Mouse (Mus musculus) retina, postnatal 7 days (tissue): ENCODE measurements at regions not wholly inside any gene's neighbourhood (a gene's known extent, or its start where the extent isn't known, plus 50 kb on each side); places are given as distances from the start of the nearest gene placed in this dataset.
A peak's percentile ranks its signal among the peaks of the same experiment; 100 is the strongest.

Experiments
- DNase-seq: peaks from one replicate; pipeline ENCODE4 v3.0.0-alpha.2; 2012; ENCODE audit warnings: low read depth, low spot score

DNA sequence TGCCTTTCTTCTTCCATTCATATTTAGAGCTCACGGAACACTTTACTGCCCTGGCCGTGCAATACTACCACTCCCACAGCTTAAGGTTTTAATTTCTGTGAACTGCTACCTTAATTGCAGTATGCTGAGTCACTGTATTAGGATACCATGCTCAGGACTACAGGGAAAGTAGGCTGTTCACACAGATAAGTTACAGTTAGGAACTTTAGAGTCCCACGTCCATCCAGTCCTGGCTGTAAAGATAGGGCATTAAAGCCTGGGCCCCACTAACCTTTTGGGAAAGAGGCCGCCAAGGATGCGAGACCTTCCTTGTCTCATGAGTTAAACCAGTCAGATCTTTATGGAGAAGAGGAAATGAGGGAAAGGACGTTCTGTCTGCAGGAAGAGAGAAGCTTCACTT, 574.6 kb downstream of the Stpg2 start:
- DNase-seq: no peak

DNA sequence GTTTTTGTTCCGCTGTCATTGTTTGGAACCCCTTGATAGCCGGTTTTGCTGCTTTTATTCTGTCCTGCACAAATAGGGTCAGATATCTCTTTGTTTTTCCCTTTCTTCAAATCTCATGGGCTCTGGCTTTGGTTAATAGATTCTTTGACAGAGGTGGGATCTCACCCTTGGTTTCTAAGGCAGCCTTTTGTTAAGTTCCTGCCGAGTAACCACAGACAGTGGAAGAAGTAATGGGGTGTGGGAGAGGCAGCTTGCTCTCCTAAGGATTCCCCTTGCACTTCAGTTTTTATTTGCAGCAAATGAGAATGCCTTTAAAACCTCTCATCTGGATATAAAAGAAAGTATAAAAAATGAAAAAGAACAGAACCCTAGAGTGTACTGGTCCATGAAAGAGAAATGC, 577.9 kb downstream of the Stpg2 start:
- no peak for DNase-seq

DNA sequence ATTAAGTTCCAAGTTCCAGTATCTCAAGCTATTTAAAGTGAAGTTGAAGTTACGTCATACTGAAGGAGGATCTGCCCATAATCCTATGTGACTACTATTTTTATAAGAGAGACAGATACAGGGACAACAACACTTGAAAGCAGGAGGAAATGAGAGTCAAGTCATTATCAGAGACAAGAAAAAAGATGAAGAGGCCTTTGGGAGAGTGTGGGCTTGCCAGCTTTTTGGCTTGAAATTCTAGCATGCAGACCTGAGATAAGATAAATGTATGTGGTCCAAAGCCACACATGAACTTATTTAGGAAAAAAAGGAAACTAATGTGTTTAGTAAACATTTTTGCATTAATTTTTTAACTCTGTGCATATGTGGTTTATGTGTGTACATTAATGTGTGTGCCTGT, 581.0 kb downstream of the Stpg2 start:
- DNase-seq: no peak

DNA sequence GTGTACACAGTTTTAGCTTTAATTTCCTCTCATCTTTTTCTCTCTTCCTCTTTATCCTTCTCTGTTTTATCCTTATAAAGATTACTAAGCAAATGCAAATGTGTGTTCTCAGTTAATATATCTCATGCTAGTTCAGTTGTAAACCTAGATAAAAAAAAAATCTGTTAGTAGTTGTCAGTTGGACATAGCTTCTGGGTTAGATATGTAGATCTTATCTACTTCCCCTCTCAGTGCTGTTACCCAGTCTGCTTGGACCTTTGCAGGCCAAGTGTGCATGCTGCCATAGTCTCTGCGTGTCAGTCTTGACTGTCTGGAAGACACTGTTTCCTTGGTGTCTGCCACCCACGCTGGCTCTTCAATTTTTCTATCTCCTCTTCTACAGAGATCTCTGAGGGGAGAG, 583.4 kb downstream of the Stpg2 start:
- DNase-seq: no peak

DNA sequence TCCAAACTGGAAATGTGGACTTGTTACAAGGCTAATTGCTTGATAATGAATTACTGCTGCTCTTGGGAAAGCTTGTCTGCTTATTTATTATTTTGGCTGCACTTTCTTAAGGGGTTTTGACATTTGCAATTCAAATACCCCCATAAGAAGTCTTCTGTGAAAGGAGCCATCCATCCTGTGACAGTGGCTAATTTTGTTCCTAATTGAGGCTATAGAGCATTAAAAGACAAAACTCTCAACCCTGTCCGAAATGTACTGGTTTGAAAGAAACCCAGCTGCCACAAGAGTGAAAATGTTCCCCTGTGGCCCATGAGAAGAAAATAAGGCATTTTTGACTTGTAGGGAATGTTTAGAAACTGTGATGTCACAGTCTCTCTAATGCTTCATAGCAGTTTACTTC, 591.2 kb downstream of the Stpg2 start:
- DNase-seq: no peak

DNA sequence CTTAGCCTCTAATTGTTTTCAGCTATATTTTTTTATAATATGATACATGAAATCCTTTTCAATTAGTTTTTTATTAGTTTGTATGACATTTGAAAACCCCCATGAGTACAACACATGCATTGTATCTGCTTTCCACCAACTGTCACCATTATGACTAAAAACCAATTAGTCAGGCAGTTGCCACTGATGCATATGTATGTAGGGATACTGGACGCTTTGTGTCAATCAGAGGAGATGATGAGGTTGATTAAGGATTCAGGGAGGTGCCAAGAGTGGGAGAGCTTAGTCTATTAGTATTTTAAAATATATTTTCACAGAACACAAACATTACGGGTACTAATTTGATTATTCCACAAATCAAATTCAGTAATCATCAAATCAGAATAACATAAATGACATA, 593.6 kb downstream of the Stpg2 start:
- DNase-seq: no peak

DNA sequence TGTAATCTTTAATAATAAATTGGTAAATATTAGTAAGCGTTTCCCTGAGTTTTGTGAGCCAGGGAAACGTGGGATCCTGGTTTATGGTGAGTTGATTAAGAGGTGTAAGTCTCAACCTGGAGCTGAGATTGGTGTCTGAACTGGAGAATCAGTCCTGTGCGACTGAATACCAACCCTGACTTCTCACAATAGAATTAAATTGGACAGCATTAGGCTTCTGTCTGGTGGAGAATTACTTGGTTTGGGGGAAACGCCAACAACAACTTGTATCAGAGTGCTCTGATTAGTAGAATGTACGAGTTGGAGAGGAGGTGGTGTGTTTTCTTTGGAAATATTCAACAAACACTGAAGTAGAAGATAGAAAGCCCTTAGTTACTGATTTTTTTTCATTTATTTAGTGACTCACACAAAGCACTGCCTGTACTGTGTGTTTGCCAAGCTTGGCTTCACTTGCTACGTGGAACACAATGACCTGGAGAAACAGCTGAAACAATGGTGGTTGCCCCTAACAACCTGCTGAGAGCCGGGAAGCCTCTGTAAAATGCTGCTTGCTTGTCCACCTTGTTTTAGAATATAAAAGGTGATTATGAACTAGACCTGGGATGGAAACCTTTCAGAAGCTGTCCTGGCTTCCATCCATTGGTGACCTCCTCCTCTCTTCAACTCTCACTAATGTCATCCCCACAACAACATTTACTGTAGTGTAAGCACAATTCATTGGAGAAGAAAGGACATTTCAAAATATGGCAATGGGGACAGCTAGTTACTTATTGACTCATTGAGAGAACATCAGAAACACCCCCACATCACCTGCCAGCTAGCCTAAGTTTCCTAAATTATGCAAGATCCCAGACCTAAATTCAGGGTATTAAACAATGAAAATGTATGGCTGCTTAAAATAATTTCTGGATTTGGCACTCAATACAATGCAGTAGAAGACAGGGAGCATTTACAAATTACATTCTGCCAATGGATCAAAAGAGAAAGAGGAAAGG, 597.5 kb downstream of the Stpg2 start:
- DNase-seq: no peak

DNA sequence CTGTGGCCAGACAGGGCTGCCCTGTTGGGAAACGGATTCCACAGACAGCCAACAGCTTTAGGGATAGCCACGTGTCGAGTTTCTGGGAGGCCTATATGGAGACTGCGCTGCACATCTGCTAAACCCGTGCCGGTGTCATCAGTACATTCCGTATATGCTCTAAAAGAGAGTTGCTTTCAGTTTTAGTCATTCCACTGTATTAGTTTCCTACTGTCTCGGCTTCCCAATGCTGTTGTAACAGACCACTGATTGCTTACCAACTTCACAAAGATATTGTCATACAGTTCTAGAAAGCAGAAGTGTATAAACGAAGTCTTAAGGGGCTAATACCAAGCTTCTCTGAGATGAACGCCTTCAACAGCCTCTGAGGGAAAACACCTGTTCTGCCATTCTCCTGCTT, 622.5 kb downstream of the Stpg2 start:
- DNase-seq: no peak

DNA sequence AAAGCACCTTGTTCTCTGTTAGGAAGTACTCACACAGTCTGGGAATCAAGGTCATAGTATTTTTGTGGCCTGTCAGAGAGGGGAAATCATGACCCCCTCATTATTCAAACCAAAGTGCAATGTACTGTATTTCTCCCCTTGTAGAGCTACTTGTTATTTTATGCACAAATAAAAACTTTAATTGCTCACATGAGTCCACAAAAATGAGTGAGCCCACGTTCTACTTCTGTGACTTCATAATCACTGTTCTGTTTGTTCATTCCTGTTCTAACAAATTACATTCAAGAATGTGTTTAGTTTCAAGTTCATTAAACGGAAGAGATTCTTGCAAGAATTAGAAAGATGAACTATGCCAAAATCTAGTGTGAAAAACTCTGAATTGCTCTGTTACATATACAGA, 623.1 kb downstream of the Stpg2 start:
- DNase-seq: no peak

DNA sequence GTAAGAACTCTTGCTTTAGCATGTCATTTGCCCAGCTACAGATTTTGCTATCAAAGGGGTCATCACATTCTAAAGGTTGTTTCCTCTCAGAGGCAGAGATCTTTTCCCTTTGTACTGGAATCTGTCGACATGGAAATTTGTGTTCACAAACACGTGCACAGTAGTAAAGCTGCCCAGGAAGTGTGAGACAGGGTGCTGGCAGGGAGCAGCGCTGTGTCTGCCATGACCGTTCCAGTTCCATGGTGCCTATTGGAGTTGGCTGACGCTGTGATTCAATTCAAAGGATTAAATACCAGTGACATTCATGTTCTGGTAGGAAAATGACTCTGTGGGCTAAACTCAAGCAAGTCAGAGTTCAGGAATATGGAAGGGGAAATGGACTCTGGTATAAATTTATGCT, 627.1 kb downstream of the Stpg2 start:
- DNase-seq: no peak

DNA sequence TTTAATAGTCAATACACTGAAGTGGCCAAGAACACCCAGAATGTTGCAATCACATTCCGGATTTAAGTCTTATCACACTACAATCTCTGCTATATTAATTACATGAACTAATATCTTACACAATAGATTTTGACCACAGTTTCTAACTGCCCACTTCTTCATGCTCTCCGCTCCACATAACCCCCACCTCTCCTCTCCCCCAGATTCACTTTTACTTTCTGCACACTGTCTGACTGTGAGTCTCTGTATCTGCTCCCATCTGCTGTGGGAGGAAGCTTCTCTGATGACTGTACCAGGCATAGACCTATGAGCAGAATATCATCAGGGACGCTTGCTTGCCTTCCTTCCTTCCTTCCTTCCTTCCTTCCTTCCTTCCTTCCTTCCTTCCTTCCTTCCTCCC, 636.5 kb downstream of the Stpg2 start:
- DNase-seq: no peak

DNA sequence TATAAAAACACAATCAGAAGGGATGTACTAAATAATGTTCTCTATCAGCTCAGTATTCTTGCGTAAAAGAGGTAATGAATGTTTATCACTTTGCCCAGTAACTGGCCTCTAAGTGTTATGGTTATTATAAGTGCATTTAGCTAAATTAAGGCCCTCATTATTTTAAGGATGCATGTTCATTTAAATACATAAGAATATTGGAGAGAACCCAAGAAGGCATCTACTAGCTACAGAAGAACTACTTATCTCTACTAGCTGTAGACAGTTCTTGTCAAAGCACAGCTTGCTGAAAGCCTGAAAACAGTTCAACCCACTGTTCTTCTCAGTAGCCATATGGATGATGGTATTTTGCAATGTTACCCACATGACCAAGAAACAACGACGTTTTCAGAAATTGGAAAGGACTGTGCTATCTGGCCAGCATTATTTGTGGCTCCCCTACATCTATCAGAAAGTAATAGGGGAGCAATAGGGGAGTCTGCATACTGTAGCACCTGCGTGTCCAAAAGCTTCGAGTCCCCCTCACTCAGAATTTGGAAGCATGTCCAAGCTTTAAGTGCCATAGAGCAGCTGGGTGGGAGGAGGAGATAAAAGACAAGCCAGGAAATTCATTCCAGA, 637.6 kb downstream of the Stpg2 start:
- no peak for DNase-seq

DNA sequence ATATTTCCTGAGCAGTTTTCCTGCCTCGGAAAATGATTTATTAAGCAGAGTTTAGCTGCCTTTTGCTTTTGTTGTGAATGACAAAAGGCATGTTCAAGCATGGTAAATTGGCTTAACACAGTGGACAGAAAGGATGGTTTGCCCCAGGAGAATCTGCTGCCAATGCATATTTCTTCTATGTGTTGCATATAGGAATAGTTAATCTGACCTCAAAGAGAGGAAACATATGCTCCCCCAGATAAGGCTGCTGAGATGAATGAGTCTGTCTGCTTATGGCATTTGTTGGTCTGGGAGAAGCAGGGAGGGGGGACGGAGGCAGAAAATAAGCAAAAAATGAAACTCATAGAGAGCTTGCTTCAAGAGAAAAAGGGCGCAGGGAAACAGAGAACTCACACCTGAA, 638.9 kb downstream of the Stpg2 start:
- no peak for DNase-seq

DNA sequence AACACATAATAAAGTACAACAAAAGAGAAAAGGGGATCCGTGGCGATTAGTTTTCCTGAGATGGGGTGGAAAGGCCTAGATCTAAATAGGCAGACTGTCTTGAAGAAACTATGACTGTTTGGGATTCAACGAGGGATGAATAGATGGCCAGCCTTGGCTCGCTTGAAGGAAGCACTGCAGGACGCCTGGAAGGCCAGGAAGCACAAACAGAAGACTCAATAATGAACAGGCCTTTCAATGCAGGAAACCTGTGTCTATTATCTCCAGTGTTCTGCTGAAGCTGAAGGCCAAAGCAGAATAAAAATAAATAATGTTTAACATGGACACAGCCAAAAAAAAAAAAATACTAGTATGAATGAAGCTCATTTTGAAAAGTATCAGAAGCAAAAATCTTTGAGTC, 642.3 kb downstream of the Stpg2 start:
- DNase-seq: no peak

DNA sequence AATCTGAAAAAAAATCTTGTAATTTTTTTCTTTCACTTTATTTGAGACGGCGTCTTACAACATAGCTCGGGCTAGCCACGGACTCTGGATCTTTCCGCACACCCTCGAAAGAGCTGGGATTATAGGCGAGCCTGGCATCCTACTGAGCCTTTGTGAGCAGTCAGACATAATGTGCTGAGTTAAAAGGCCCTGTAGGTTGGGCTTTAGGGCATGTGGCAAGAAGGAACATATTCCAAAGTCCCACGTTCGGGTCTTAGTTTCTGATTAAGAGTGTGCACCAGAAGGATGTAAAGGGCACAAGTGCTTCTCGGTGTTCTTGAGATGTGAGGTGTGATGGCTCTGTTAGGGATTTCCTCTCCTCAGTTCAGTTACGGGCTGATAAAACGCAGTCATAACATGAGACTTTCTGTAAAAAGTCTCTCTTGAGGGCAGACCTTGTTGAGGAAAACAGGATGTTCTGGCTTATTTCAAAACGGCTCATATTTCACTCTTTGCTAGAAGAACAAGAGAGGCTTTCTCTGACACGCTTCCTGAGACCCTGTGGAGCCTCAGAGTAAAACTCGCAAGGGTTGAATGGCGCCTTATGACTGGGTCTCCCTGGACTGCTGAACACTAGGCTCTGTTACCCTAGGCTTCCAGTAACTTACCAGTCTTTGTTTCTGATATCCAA, 654.6 kb downstream of the Stpg2 start:
- DNase-seq: no peak

DNA sequence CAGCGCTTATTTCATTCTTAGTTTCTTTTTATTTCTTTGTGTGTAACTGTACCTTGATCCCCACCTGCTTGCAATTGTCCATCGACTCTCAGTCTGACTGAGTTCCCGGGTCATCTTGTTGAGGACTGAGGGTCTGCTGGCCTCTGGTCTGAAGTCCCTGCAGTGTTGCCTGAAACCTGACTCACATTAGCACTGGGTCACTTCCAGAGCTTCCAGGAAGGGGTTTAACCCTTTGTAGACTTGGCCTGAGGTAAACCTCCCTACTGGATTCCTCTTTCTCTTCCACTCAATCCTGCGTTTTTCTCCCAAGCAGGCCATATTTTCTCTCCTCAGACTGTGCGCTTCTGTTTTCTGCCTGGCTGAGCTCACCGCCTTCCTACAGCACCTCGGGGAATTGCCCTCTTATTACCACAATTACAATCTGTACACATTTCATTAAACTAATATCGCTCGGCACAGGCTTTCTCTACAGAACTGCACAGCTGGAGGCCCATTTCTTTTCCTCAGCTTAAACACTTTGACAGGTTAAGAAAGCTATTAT, 655.4 kb downstream of the Stpg2 start:
- DNase-seq: no peak

DNA sequence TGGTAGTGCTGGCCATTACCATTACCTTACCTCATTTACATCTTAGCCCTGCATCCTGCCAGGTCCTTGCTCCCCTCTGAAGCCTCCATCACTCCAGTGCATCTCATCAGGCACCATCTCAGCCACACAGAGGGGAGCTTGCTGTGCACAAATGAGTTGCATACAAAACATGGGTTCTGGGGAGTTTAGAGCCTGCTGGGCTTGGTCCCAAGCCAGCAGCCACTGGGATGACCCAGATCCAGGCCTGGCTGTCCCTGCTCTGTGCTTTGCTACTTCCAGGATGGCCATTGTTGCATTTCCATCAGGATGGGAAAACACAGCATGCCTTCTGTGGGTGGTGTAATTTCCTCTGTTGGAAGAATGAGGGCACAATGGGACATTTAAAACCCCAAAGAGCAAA, 660.8 kb downstream of the Stpg2 start:
- DNase-seq: no peak

DNA sequence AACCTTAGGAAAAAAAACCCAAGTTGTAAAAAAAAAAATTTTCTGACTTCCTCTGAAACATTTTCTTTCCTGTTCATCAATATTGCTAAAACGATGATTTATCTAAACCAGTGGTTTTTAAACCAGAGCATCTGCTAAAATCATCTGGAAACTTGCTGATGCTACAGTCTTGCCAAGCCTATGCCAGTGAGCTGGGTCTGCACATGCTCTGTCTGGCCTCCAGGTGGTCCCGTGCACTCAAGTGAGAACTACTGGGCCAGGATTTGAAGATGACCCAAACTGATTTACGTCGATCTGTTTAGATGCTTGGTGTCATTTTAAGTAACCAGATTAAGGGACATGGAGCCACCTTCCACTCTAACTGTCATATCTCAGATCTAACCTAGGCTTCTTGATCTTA, 661.5 kb downstream of the Stpg2 start:
- no peak for DNase-seq

DNA sequence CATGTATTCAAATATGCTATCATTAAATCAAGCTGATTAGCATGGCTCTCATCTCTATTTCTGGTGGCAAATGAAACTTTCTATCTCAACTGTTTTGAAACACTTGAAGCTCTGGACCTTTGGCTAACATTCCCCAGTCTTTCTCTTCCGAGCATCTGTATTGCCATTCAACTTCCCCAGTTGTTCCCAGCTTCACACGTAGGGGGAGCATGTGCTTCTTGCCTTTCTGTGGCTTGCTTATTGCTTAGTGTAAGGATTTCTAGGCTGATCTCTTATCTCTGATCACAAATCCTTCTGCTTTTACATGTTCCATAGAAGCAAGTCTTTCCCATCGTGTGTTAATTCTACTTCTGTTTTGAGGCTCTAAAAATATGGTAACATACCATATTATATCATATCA, 662.0 kb downstream of the Stpg2 start:
- DNase-seq: no peak

DNA sequence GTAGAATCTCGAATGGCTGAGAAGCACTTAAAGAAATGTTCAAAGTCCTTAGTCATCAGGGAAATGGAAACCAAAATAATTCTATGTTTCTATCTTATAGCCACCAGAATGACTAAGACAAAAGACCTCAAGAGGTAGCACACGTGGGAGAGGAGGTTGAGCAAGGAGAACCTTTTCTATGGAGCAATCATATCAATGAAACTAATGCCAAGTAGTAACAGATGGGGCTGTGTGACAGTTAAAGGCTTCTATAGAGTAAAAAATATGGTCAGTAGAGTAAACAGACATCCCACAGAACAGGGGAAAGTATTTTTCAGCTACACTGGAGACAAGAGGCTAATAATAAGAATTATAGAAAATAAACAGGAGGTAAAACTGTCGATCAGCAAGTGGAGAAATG, 664.3 kb downstream of the Stpg2 start:
- no peak for DNase-seq

DNA sequence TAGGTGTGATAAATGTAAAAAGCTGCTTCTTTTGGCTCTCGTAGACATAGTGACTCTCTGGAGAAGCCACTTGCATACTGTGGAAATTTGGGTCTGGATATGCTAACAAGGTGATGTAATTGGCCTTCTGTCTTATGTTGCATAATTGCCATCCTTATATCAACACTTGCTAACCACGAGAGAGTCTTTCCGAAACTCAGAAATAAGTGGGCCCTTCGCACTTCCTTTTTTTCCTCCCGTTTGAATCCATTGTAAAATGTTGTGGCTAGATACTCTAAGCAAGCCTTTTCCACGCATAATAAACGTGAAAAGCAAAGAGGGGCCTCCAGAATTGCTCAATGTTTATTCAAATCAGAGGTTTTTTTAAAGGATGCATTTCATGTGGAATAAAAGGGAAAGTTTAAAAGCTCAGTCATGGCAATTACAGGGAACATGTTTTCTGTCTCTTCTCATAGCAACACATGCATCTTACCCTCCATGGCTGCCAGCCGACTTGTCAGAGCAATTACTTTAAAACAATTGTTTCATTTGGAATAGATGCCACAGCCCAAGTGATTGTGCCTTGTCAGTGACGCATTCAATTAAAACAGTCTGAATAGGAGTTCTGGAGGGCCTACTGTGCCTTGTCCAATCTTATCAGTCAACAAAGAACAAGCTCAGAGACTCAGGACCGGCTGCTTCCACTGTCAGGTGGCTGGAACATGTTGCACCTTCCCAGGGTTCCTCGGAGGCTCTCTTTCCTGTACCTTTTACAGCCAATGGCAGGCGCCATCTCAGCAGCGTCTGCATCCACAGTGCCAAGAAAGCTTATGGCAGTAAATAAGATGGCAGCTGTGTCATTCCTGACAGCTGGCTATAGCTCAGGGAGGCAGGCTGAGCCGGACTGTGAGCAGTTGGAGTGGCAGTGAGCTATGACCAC, 680.7 kb downstream of the Stpg2 start:
- peak; percentile 13 for DNase-seq
